Mouse (Mus musculus) stomach, embryonic 14.5 days (tissue): ENCODE measurements at regions not wholly inside any gene's neighbourhood (a gene's known extent, or its start where the extent isn't known, plus 50 kb on each side); places are given as distances from the start of the nearest gene placed in this dataset.
"Not testable (repeated sequence)": the region's sequence is repeated elsewhere in the genome, so short reads cannot be mapped to it uniquely, and the experiment has no call there.

Source experiments
- ATAC-seq: fragments of 200-750 bp; cut with Nextera tagmentation; 2 replicates; pipeline ENCODE4 v1.8.0; 2017; ENCODE audit warnings: low read depth, moderate TSS enrichment; ENCODE audit not compliant: insufficient number of reproducible peaks, insufficient read depth, low FRiP score
- H3K27ac ChIP-seq: fragments of 300-500 bp; sonication (generic); 2 replicates; pipeline ENCODE4 v1.5.1; 2014; ENCODE audit warnings: mild to moderate bottlenecking, low read length, moderate library complexity, mixed read lengths
- H3K27me3 ChIP-seq: fragments of 300-500 bp; sonication (generic); 2 replicates; pipeline ENCODE4 v1.6.1; 2014; ENCODE audit warnings: low read length, control low read depth, mixed read lengths; ENCODE audit not compliant: control insufficient read depth, insufficient read depth
- H3K36me3 ChIP-seq: fragments of 300-500 bp; sonication (generic); 2 replicates; pipeline ENCODE4 v1.6.1; 2014; ENCODE audit warnings: mild to moderate bottlenecking, control low read depth, low read length, moderate library complexity, mixed read lengths; ENCODE audit not compliant: control insufficient read depth, insufficient read depth
- H3K4me1 ChIP-seq: fragments of 300-500 bp; sonication (generic); 2 replicates; pipeline ENCODE4 v1.6.1; 2014; ENCODE audit warnings: low read length, control low read depth, mixed read lengths; ENCODE audit not compliant: control insufficient read depth, insufficient read depth
- H3K4me2 ChIP-seq: fragments of 300-500 bp; sonication (generic); replicated peaks from 2 replicates; pipeline ENCODE4 v1.6.1; 2014; ENCODE audit warnings: low read depth, low read length, control low read depth
- H3K4me3 ChIP-seq: fragments of 300-500 bp; sonication (generic); 2 replicates; pipeline ENCODE4 v1.5.1; 2014; ENCODE audit warnings: low read depth, low read length, control low read depth
- H3K9ac ChIP-seq: fragments of 300-500 bp; sonication (generic); replicated peaks from 2 replicates; pipeline ENCODE4 v1.6.1; 2014; ENCODE audit warnings: low read depth, mild to moderate bottlenecking, control low read depth, low read length, moderate library complexity, mixed read lengths
- H3K9me3 ChIP-seq: fragments of 300-500 bp; sonication (generic); 2 replicates; pipeline ENCODE4 v1.6.1; 2016; ENCODE audit warnings: low read depth, low read length, control low read depth; ENCODE audit not compliant: control insufficient read depth
- WGBS: fragments of 180-500 bp; shearing (Covaris S2); extraction: QIAGEN DNeasy Blood & Tissue Kit; methylation state at CpG from one replicate; pipeline ENCODE4 v1.1.7; 2014; 5-methylcytosine and 5-hydroxymethylcytosine counted together

DNA sequence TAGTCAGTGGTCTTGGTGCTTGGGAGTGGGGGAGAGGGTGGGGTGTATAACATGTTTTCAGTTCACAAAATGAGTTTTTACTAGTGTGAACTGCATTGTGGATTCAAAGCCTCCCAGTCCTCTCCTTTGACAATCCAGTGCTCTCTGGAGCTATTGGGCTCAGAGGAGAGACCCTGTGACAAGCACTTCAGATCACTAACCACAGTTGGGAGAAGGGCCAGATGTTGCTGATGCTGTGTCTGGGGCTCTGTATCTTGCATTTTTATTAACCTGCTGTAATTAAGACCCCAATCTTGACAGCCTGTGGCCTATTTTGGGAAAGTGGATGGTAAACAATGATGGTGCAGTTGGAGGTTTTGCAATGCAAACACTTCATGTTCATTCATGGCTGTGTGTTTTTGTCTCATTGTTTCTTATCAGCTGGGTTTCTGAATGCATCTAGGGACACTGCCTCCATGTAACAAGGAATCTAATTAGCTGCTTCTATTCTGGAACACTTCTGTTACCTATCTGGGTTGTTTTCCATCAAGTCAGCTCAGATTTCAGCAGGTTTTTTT lies 320.0 kb upstream of the Ift57 start:
- Histone ChIP-seq H3K27me3 (no peaks in the 10 kb centered on the region), H3K36me3 (no peaks in the 10 kb centered on the region), H3K9me3 (no peaks in the 10 kb centered on the region), H3K9ac (no peak overlapping the region), H3K4me2 (no peak overlapping the region), H3K4me1 (no peaks in the 10 kb centered on the region), H3K4me3 (no peak overlapping the region), H3K27ac (no peak overlapping the region)
- ATAC-seq = no peak

- no peaks in the 10 kb centered on the region for H3K9me3 ChIP-seq
- no peak for ATAC-seq
- no peak overlapping the region for H3K4me2 ChIP-seq
- H3K9ac ChIP-seq = no peak overlapping the region
- no peak overlapping the region for H3K27ac ChIP-seq
- H3K4me3 ChIP-seq = no peak overlapping the region
- no peaks in the 10 kb centered on the region for H3K4me1 ChIP-seq
- H3K27me3 ChIP-seq = no peaks in the 10 kb centered on the region
- WGBS = 53% methylated on average over 4 of the region's 4 CpGs
- H3K36me3 ChIP-seq = no peaks in the 10 kb centered on the region
These were observed 310.9 kb upstream of the Ift57 start for GRCm38 (mm10) chr16:49388135-49388534.

DNA sequence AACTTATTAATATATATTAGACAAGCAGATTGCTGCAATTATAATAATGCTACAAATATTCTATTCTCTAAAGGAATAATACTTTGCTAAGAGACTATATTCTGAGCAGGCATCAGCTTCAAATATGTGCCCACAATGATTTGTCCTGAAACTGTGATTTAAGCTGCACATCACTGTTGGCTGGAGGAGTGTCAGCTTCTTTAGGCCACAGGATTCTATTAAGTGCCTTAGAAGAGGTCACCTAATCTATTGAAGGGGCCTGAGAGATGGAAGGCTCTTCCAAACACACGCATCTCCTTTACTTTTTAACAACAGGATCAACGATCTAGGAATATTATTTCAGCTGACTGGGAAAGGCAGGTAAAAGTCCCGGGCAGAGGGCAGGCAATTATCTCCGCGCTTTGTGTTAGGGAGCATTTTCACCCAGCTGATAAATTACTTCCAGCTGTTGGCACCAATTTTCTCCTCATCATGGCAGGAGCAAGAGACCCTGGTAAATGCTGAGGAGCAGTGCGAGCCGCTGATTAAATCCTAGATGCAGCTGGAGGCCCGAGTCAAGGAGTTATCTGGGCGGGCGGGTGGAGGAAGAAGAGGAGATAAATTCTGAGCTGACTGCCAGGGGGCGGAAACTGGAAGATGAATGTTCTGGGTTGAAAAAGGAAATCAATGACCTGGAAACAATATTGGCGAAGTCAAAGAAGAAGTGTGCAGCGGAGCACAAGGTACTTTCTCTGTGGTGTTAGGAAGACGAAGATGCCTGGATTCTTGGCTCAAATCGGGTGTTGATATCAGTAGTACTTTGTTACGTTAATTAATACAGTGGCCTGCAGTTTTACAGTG lies 290.9 kb upstream of the Ift57 start:
- Histone ChIP-seq H3K4me1 (no peaks in the 10 kb centered on the region), H3K9me3 (no peaks in the 10 kb centered on the region), H3K36me3 (no peaks in the 10 kb centered on the region), H3K27me3 (no peaks in the 10 kb centered on the region), H3K27ac (no peak overlapping the region), H3K4me3 (no peak overlapping the region), H3K4me2 (no peak overlapping the region), H3K9ac (no peak overlapping the region)
- no peak for ATAC-seq
- 32% methylated on average over 16 of the region's 16 CpGs for WGBS

DNA sequence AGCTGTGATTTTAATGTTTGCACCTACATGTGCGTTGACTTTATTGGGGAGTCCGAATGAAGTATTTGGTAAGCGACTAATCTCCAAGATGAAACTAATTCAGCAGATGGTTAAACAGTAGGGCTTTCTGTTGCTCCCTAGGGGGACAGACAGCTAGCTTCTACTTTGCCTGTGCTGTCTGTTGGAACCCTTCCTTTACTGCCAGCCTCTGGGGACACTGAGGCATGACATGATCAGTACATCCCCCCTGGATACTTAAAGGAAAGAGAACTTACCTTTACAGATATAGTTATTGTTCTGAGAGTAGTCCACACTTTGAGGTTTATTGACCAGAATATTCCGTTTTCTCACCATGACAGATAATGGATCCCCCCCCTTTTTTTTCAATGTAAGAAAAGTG lies 289.8 kb upstream of the Ift57 start:
- no peak overlapping the region for H3K4me3 ChIP-seq
- H3K4me2 ChIP-seq = no peak overlapping the region
- ATAC-seq = no peak
- no peak overlapping the region for H3K27ac ChIP-seq
- no peak overlapping the region for H3K9ac ChIP-seq
- no peaks in the 10 kb centered on the region for H3K4me1 ChIP-seq
- WGBS = 86% methylated on average over 4 of the region's 4 CpGs
- no peaks in the 10 kb centered on the region for H3K9me3 ChIP-seq
- H3K36me3 ChIP-seq = no peaks in the 10 kb centered on the region
- H3K27me3 ChIP-seq = no peaks in the 10 kb centered on the region

DNA sequence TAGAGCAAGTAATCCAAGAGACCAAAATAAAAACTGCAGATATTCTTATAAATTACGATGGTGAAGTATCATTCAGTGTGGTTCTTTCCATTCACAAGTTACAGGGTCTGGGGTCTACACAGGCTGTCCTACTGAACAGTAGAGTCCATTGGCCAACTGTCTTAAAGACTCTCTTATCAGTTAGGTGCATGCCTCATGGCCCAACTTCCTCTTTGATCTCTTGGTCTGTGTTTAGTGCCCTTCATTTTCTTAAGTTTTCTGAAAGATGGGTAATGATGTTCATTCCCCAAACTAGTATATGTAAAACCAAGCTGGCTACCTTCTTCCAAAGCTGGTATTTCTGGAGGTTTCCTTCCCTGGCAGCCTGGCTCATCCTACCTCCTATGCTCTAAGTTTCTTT lies 268.7 kb upstream of the Ift57 start:
- no peak overlapping the region for H3K9ac ChIP-seq
- H3K36me3 ChIP-seq = no peaks in the 10 kb centered on the region
- H3K9me3 ChIP-seq = no peaks in the 10 kb centered on the region
- no peak overlapping the region for H3K4me3 ChIP-seq
- no peaks in the 10 kb centered on the region for H3K27me3 ChIP-seq
- H3K27ac ChIP-seq = no peak overlapping the region
- no peak overlapping the region for H3K4me2 ChIP-seq
- 92% methylated on average over 1 of the region's 1 CpGs for WGBS
- H3K4me1 ChIP-seq = no peaks in the 10 kb centered on the region
- no peak for ATAC-seq

- ATAC-seq = no peak
- H3K9me3 ChIP-seq = no peaks in the 10 kb centered on the region
- no peaks in the 10 kb centered on the region for H3K27me3 ChIP-seq
- H3K4me1 ChIP-seq = no peaks in the 10 kb centered on the region
- no peaks in the 10 kb centered on the region for H3K36me3 ChIP-seq
- no peak overlapping the region for H3K27ac ChIP-seq
- H3K9ac ChIP-seq = no peak overlapping the region
- 62% methylated on average over 2 of the region's 2 CpGs for WGBS
- H3K4me2 ChIP-seq = no peak overlapping the region
- H3K4me3 ChIP-seq = no peak overlapping the region
These were observed 267.1 kb upstream of the Ift57 start for GRCm38 (mm10) chr16:49431902-49432301.

DNA sequence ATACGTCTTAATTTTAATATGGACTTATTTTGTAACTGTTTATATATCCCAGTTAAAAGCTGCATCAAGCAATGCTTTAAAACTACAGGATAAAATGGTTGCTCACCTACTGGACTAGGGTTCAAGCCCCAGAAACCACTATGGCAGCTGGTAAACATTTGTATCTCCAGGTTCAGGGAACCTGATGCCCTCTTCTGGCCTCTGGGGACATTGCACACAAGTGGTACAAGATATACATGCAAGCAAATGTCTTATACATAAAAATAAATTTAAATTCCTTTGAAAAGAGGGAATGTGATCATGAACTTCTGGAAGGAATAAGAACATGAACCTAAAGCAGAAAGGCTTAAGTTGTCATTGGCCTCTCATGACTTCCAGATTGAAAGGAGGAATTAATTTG lies 257.8 kb upstream of the Ift57 start:
- ATAC-seq = no peak
- WGBS = 73% methylated on average over 1 of the region's 1 CpGs
- Histone ChIP-seq H3K4me2 (no peak overlapping the region), H3K9me3 (no peaks in the 10 kb centered on the region), H3K4me3 (no peak overlapping the region), H3K4me1 (no peaks in the 10 kb centered on the region), H3K27ac (no peak overlapping the region), H3K9ac (no peak overlapping the region), H3K36me3 (no peaks in the 10 kb centered on the region), H3K27me3 (no peaks in the 10 kb centered on the region)

- 97% methylated on average over 8 of the region's 9 CpGs for WGBS
- not testable (repeated sequence) for H3K4me3 ChIP-seq, H3K4me2 ChIP-seq, H3K27me3 ChIP-seq, H3K9ac ChIP-seq, H3K27ac ChIP-seq, H3K4me1 ChIP-seq, H3K9me3 ChIP-seq, ATAC-seq, H3K36me3 ChIP-seq
These were observed 251.7 kb upstream of the Ift57 start for GRCm38 (mm10) chr16:49447356-49447755.

DNA sequence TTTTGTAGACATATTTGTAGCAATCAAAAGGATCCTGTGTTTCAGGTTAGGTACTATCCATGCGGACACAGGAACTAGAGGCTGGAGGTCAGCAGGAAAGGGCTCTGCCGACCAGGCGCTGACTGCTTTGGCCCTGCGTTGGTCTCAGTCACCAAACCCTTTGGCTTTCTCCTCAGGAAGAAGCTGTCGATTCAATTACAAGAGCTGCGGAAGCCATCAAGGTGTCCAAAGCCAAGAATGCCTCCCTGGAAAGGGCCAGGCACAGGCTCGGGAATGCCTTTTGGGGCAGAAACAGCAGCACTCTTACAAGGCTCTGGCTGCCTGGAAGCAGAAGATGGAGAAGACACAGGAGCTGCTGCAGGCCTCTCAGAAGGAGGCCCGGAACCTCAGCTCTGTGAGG lies 205.2 kb upstream of the Ift57 start:
- WGBS = 83% methylated on average over 8 of the region's 8 CpGs
- H3K4me3 ChIP-seq = no peak overlapping the region

More for the DNA sequence above, 205.2 kb upstream of the Ift57 start:
- H3K27me3 ChIP-seq = no peaks in the 10 kb centered on the region
- no peak overlapping the region for H3K27ac ChIP-seq
- ATAC-seq = no peak
- no peaks in the 10 kb centered on the region for H3K36me3 ChIP-seq
- H3K4me2 ChIP-seq = no peak overlapping the region
- no peak overlapping the region for H3K9ac ChIP-seq
- no peaks in the 10 kb centered on the region for H3K9me3 ChIP-seq
- H3K4me1 ChIP-seq = no peaks in the 10 kb centered on the region
